Mouse (Mus musculus): Measurements from ENCODE around the gene Ocln.

Gene Ocln
- long read RNA-seq, experiment 1, full-length matches to known transcripts: 2 of 2 reads
- long read RNA-seq, experiment 1, partial matches to known transcripts: 0 of 2 reads
- long read RNA-seq, experiment 1, other reads (novel, unspliced or antisense): 0 of 2 reads
- long read RNA-seq, experiment 2, partial matches to known transcripts: 1 of 2 reads
- long read RNA-seq, experiment 2, other reads (novel, unspliced or antisense): 1 of 2 reads

DNA sequence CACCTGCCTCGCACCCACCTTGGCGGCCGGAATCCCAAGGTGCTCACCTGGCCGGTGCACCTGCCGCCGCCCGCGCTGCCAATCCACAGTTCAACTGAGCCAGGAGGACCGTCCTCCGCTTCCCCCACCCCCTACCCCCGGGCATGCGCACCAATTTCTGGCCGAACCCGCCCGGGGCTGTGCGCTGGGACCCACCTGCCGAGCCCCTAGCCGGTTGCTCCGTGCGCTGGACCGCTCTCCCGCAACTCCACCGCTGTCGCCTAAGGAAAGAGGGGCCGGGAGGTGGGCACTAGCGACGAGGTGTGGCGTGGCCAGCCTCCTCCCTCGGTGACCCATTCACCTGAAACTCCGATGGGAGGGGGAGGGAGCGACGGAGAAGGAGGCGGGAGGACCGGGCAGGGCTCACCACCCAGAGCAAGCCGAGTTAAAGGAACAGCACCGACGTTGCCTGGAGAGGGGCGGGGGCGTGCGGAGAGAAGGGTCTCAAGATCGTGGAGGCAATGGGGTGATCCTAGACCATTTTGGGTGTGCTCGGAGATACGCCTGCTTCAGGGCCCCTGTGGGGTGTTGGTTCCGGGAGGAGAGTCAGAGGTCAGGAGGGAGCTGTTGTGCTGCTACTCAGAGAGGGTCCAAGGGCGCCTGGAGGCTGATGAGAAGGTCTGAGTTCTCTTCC, at the start of gene Ocln:
Gene Ocln, minus strand, starts transcription at position 350 of the 673 bp plus-strand sequence.
- intact Hi-C loops (cut with DNase I): no loop called here

GRCm38 (mm10) chr13:100601034-100601433, 48.5 kb upstream of the Ocln start:
- intact Hi-C loops (cut with DNase I): no loop called here

DNA sequence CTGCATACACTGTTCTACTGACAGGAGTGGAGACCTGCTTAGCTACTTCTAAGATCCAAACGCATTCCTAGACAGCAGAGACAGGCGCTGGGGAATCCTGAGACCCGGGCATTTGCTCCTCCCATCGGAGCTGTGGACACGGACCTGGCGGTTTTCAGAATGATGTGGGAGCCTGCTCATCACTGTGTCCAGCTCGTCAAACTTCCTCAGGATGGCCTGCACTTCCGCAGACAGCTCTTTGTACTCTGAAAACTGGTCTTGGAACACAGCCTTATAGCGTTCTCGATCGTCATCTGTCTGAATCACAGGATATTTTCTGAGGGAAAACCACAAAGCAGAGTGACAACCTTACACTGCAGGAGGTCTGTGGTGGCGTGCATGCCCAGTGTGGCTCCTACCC, 47.8 kb upstream of the Ocln start:
- intact Hi-C loops (cut with DNase I): no loop called here

GRCm38 (mm10) chr13:100597284-100597683, 44.8 kb upstream of the Ocln start:
- intact Hi-C loops (cut with DNase I): no loop called here

DNA sequence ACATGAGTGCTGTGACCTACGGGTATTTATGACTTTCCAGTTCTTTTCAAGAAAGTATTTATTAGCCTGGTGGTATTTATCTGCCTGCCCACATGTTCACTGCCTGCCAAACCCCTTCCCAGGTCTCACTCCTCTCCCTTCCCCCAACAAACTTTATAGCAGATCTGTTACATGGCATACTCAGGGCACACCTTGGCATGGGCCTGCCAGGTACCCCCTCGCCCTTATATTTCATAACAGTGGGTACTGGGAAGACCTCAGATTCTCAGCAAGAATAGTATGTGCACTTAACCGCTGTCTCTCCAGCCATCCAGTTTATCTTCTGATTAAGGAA, 43.0 kb upstream of the Ocln start:
- intact Hi-C loops (cut with DNase I): no loop called here

GRCm38 (mm10) chr13:100594838-100595551, 42.5 kb upstream of the Ocln start:
- intact Hi-C loops (cut with DNase I): no loop called here

DNA sequence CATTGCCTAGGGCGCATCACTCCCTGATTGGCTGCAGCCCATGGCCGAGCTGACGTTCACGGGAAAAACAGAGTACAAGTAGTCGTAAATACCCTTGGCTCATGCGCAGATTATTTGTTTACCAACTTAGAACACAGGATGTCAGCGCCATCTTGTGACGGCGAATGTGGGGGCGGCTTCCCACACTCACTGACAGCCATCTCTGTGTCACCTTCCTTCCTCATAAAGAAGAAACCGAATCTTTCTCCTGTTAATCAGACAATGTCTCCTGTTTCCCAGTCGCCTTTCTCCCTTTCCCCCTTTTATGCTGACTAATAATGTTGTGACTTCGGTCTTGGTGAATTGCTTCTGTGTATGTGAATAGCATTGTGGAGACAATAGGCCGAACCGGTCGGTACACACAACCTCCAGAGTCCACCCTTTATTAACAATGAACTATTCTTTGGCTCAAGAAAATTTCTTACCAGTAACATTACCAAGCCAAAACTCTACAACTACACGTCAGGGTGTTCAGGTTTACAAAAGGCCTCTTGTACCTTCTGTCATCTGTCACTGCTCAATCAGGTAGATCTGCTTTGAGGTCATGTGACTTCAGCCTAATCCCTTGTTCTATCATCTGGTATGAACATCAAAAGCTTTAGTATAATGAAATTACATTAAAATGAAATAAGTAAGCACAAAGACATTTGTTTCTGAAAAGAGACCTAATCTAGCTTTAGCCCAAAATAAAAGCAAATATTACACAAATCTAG, 41.7 kb upstream of the Ocln start:
- intact Hi-C loops (cut with DNase I): no loop called here

GRCm38 (mm10) chr13:100588646-100589045, 36.1 kb upstream of the Ocln start:
- intact Hi-C loops (cut with DNase I): no loop called here

DNA sequence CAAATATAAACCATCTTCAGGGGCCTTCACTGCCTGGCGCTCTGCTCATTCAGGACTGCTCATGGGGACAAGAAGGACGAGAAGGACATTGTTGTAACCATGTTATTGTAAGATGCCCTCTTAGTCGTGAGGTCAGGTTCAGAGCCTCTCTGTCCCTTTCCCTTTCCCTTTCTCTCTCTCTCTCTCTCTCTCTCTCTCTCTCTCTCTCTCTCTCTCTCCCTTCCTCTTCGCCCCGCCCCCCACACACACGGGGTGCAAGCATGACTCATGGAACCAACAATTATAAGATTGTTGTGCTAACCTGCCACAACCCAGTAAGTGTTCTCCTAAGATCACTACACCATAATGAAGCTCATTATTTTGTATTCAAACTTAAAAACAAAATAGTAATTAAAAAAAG, 29.6 kb upstream of the Ocln start:
- intact Hi-C loops (cut with DNase I): no loop called here

DNA sequence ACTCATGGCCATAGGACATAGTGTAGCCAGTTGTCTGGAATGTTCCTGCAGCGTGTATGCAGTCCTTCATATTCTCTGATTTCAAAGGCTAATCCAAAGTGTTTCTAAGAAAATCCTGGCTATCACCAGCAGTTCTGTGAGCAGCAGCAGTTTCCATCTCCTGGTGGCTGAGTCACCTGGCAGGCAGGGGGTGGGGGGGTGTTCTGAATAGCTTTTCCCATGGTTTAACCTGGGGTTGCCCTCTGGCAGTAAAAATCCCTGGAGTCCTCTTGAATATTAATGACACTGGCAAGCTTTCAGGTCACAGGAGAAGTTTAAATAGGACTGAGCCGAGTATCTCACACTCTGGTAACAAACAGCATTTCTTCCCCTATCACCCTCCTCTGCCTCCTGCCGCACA, 29.2 kb upstream of the Ocln start:
- intact Hi-C loops (cut with DNase I): no loop called here

GRCm38 (mm10) chr13:100579951-100580350, 27.4 kb upstream of the Ocln start:
- intact Hi-C loops (cut with DNase I): no loop called here

GRCm38 (mm10) chr13:100579220-100579619, 26.7 kb upstream of the Ocln start:
- intact Hi-C loops (cut with DNase I): no loop called here

DNA sequence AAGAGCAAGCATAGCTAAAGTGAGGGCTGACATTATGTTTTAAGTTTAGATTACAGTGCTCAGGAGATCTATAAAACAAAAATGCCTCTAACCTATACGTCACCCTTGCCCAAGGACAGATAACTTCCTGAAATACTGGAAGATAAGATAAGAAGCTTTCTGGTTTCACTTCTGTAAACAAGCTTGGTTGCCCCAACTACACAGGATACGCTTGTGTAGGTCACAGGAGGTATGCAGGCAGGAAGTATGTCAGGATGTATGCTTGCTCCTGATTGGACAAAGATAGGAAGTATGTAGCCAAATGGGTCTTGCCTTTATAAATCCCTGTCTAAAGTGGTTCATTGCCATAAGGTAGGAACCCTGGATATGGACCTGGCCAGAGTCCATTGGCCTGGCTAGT, 23.4 kb upstream of the Ocln start:
- intact Hi-C loops (cut with DNase I): no loop called here

DNA sequence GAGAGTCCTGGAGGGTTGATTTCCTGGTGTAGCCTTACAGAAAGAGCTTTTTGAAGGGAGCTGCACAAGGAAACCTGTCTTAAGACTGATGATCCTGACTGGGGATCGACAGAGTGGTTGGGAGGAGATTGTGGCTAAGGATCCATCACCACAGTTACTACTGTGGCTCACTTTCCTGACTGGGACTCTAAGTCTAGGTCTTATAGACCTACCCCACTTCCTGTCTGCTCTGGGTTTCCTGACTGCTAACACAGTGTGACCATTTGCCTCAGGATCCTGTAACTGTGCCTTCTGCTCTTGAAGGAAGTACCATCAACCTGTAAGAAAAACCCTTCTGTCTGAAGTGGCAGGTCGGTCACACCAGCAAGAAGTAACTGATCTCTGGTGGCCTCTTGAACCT, 18.2 kb upstream of the Ocln start:
- intact Hi-C loops (cut with DNase I): no loop called here

DNA sequence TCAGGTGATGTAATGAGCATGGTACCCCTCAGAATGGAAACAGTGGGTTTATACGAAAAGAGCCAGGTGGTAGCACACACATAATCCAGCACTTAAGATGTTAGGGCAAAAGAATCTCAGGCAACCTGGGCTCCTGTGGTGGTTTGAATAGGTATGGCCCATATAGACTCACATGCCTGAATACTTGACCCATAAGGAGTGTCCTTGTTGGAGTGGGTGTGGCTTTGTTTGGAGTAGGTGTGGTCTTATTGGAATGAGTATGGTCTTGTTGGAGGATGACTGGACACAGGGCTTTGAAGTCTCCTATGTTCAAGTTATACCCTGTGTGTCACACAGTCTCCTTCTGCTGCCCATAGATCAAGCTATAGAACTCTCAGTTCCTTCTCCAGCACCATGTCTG, 15.8 kb upstream of the Ocln start:
- intact Hi-C loops (cut with DNase I): no loop called here

GRCm38 (mm10) chr13:100559449-100559848, 6.9 kb upstream of the Ocln start:
- intact Hi-C loops (cut with DNase I): no loop called here

GRCm38 (mm10) chr13:100557011-100557410, 4.5 kb upstream of the Ocln start:
- intact Hi-C loops (cut with DNase I): no loop called here

- intact Hi-C loops (cut with DNase I): no loop called here
Measured at GRCm38 (mm10) chr13:100553042-100553437, 522 bp upstream of the Ocln start.

GRCm38 (mm10) chr13:100552009-100552368, 529 bp downstream of the Ocln start:
- intact Hi-C loops (cut with DNase I): no loop called here

- intact Hi-C loops (cut with DNase I): no loop called here
Measured at GRCm38 (mm10) chr13:100551371-100552008, 1.0 kb downstream of the Ocln start.

GRCm38 (mm10) chr13:100547269-100547668, 5.2 kb downstream of the Ocln start:
- intact Hi-C loops (cut with DNase I): no loop called here

DNA sequence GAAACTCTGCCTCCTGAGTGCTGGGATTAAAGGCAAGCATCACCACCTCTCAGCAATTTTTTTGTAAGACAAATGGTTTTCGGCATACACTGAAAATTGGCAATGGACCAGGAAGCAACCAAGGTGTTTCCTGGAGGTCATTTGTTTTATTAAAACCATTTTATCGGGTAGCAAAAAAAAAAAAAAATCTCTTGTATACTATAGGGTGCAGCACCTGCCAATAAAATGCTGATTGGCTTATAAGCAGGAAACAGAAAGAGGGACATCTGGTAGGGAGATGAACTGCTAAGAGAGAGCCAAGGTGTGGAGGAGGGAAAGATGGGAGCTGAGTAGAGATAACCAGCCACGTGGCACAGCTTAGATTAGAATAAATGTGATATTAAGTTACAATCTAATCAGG, 7.0 kb downstream of the Ocln start:
- intact Hi-C loops (cut with DNase I): no loop called here
